Mouse (Mus musculus): ENCODE data around the gene Zscan26.

DNA sequence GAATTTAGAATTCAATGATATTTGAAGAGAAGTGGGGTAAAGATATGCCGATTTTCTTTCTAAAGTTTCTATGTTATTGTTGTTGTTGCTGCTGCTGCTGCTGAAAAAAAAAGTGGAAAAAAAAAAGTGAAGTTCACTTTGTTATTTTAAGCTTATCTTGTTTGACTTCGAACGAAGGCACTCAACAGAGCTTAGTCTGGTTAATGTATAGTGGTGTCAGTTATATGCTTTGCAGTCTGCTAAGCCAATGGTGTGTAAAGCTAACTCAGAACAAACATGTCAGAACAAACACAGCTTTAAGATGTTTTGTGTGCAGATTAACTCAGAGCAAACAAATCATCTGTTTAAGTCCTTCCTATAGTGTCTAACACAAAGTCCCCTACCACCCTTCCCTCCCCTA is 603 bp upstream of the Zscan26 start:
- TF ChIP-seq CTCF (IDR thresholded peaks at IDR 0.05; ENCODE audit: low read depth, low read length) (no peak), POLR2AphosphoS5 (IDR thresholded peaks at IDR 0.05; ENCODE audit: insufficient replicate concordance, low read depth, low read length) (no peak), GATA1 (IDR thresholded peaks at IDR 0.05; ENCODE audit: borderline replicate concordance, low read length) (no peak), TAL1 (conservative IDR thresholded peaks at IDR 0.05; ENCODE audit: low read depth, low read length) (no peak)

All from G1E (cell line).